In the genomic region with DNA sequence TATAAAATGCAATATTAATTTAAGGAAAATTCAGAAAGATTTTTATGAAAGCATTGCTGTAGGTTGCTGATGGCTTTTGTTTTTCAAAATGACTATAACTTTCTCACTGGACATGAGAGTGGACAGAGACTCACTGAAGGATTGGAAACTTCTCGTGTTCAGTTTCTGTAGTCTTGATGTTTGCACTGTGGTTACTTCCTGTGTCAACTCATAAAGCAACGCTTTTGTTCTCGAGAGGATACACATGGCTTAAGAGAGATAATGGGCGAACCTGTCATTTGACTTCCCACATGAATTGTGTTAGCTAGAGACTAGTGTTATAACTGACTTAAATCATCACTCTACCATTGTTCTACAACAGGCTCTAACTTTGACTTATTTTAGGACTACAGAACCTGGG, we compare ENCODE assay signal across 23 mouse cellular contexts. TPM values are rescaled to one million over a fixed set of nuclear protein-coding genes. Genes with fewer than 3 reads are reported as not detected.
DNase-seq lines count a peak whose midpoint lies in the region; ATAC-seq and TF ChIP-seq lines count a peak whose summit lies in the region.
"Had no signal": no experiment of that assay in that cellular context is flagged by ENCODE, and none has a peak within 500 bp of the region (broad histone marks: within the 10 kb centered on the region; RNA-seq: fewer than 3 reads in every experiment).

No protein-coding gene starts in this region.

- no peak for ATAC-seq in kidney, postnatal 0 days (replicated peaks; ENCODE audit: low FRiP score, low read depth)
- no peak for ATAC-seq in kidney, embryonic 15.5 days (replicated peaks; ENCODE audit: low FRiP score)
- ATAC-seq in megakaryocyte progenitor cell, adult 5-6 weeks (replicated peaks; ENCODE audit: poor library complexity): peak; percentile 57
- no peak for ATAC-seq in monocyte, adult 5-6 weeks (replicated peaks; ENCODE audit: insufficient number of reproducible peaks, low FRiP score, low TSS enrichment, poor library complexity, severe bottlenecking)
- ATAC-seq: forebrain, embryonic 13.5 days; forebrain, postnatal 0 days; intestine, embryonic 15.5 days had no signal

- DNase-seq in kidney, postnatal 0 days (ENCODE audit: low spot score): peak; percentile 19
- peak; percentile 82 for DNase-seq in MEL-GATA-1-ER (ENCODE audit: extremely low read depth, low read depth)
- no peak for DNase-seq in heart, embryonic 10.5 days (ENCODE audit: low spot score)
- DNase-seq in right cerebral cortex, postnatal 4 days: no peak
- DNase-seq: adrenal gland, postnatal 14 days; cerebellum, adult 11-12 months; cerebellum, adult 9-10 months; cerebellum, postnatal 25 days; forebrain, postnatal 0 days; gastrocnemius, postnatal 14 days; heart, postnatal 10 days; heart, postnatal 4 days had no signal

- no peaks in the 10 kb centered on the region for H3K9me3 ChIP-seq in kidney, postnatal 0 days (replicated peaks; ENCODE audit: low read length)
- no peaks in the 10 kb centered on the region for H3K9me3 ChIP-seq in kidney, embryonic 15.5 days (replicated peaks)
- no peaks in the 10 kb centered on the region for H3K9me3 ChIP-seq in heart, embryonic 10.5 days
- H3K9me3 ChIP-seq: embryonic facial prominence, embryonic 13.5 days; forebrain, embryonic 13.5 days; hindbrain, embryonic 13.5 days; intestine, embryonic 15.5 days had no signal

- H3K4me2 ChIP-seq in kidney, postnatal 0 days (ENCODE audit: low read length): no peak overlapping the region
- H3K4me2 ChIP-seq in kidney, embryonic 15.5 days: no peak overlapping the region
- H3K4me2 ChIP-seq: embryonic facial prominence, embryonic 13.5 days; forebrain, embryonic 13.5 days; hindbrain, embryonic 13.5 days; intestine, embryonic 15.5 days had no signal

- no peak overlapping the region for H3K4me3 ChIP-seq in kidney, postnatal 0 days (replicated peaks; ENCODE audit: low read depth, low read length)
- no peak overlapping the region for H3K4me3 ChIP-seq in kidney, embryonic 15.5 days (replicated peaks)
- H3K4me3 ChIP-seq in heart, embryonic 10.5 days: no peak overlapping the region
- H3K4me3 ChIP-seq: embryonic facial prominence, embryonic 13.5 days; forebrain, embryonic 13.5 days; hindbrain, embryonic 13.5 days; intestine, embryonic 15.5 days had no signal

- no peaks in the 10 kb centered on the region for H3K36me3 ChIP-seq in kidney, postnatal 0 days (ENCODE audit: insufficient read depth, low read length)
- H3K36me3 ChIP-seq in kidney, embryonic 15.5 days: no peaks in the 10 kb centered on the region
- H3K36me3 ChIP-seq in heart, embryonic 10.5 days: no peaks in the 10 kb centered on the region
- H3K36me3 ChIP-seq: embryonic facial prominence, embryonic 13.5 days; hindbrain, embryonic 13.5 days; intestine, embryonic 15.5 days had no signal

- no peak overlapping the region for H3K27ac ChIP-seq in kidney, postnatal 0 days
- H3K27ac ChIP-seq in kidney, embryonic 15.5 days: no peak overlapping the region
- H3K27ac ChIP-seq in heart, embryonic 10.5 days: no peak overlapping the region
- H3K27ac ChIP-seq: embryonic facial prominence, embryonic 13.5 days; forebrain, embryonic 13.5 days; hindbrain, embryonic 13.5 days; intestine, embryonic 15.5 days had no signal

- no peak for TF ChIP-seq CTCF in kidney, postnatal 0 days (IDR thresholded peaks at IDR 0.05; ENCODE audit: low read depth)

- no peaks in the 10 kb centered on the region for H3K4me1 ChIP-seq in kidney, postnatal 0 days (replicated peaks; ENCODE audit: insufficient read depth, low read length)
- H3K4me1 ChIP-seq in kidney, embryonic 15.5 days: no peaks in the 10 kb centered on the region
- H3K4me1 ChIP-seq in heart, embryonic 10.5 days: no peaks in the 10 kb centered on the region
- H3K4me1 ChIP-seq: embryonic facial prominence, embryonic 13.5 days; forebrain, embryonic 13.5 days; hindbrain, embryonic 13.5 days; intestine, embryonic 15.5 days had no signal

- no peaks in the 10 kb centered on the region for H3K27me3 ChIP-seq in kidney, postnatal 0 days (ENCODE audit: insufficient read depth, low read length)
- H3K27me3 ChIP-seq in kidney, embryonic 15.5 days: no peaks in the 10 kb centered on the region
- H3K27me3 ChIP-seq in heart, embryonic 10.5 days (ENCODE audit: insufficient read depth, poor library complexity, severe bottlenecking): no peaks in the 10 kb centered on the region
- H3K27me3 ChIP-seq: embryonic facial prominence, embryonic 13.5 days; forebrain, embryonic 13.5 days; hindbrain, embryonic 13.5 days; intestine, embryonic 15.5 days had no signal

- WGBS in kidney, postnatal 0 days: 56% methylated on average over 4 of the region's 4 CpGs
- WGBS in kidney, embryonic 15.5 days: 53% methylated on average over 4 of the region's 4 CpGs
- WGBS in heart, embryonic 10.5 days: 70% methylated on average over 4 of the region's 4 CpGs

- no peak overlapping the region for H3K9ac ChIP-seq in kidney, postnatal 0 days (ENCODE audit: low read depth, low read length)
- H3K9ac ChIP-seq in kidney, embryonic 15.5 days: no peak overlapping the region
- H3K9ac ChIP-seq: embryonic facial prominence, embryonic 13.5 days; forebrain, embryonic 13.5 days; forebrain, postnatal 0 days; hindbrain, embryonic 13.5 days; intestine, embryonic 15.5 days had no signal

RNA-seq across cellular contexts. Expression of a gene that starts 16.0 kb away (rescaled TPM):
- polyA plus RNA-seq in kidney, postnatal 0 days (2015; fragmentation: Nextera tagmentation; extraction: Ambion mirVana): not detected in 2 replicates
- polyA plus RNA-seq in kidney, embryonic 15.5 days (2015; fragmentation: Nextera tagmentation; extraction: Ambion mirVana): 0.18 and 0.31 TPM in 2 replicates
- not detected in 2 replicates for total RNA-seq in megakaryocyte progenitor cell, adult 5-6 weeks (2015)
- total RNA-seq in megakaryocyte progenitor cell, adult 5-6 weeks (2017): not detected in 2 replicates
- polyA plus RNA-seq in heart, embryonic 10.5 days (2016; fragmentation: Nextera tagmentation; extraction: Ambion mirVana): not detected in 2 replicates
- not detected in 3 replicates for total RNA-seq in monocyte, adult 5-6 weeks (2017)
- total RNA-seq: adrenal gland, postnatal 14 days; ES-E14; forebrain, postnatal 0 days; gastrocnemius, adult 18-20 months; gastrocnemius, postnatal 14 days; heart, postnatal 10 days; heart, postnatal 4 days had no signal
- polyA plus RNA-seq: forebrain, embryonic 13.5 days; forebrain, postnatal 0 days; gonadal fat pad, adult 2 months; heart, embryonic 14.5 days; hindbrain, embryonic 13.5 days; intestine, embryonic 15.5 days had no signal

RNA-seq across cellular contexts. Expression of a gene that starts 22.5 kb away (rescaled TPM):
- polyA plus RNA-seq in kidney, postnatal 0 days (2015; fragmentation: Nextera tagmentation; extraction: Ambion mirVana): not detected in 2 replicates
- polyA plus RNA-seq in kidney, embryonic 15.5 days (2015; fragmentation: Nextera tagmentation; extraction: Ambion mirVana): 0.39 TPM in 1 of 2 replicates, not detected in the other
- total RNA-seq in megakaryocyte progenitor cell, adult 5-6 weeks (2015): not detected in 2 replicates
- total RNA-seq in megakaryocyte progenitor cell, adult 5-6 weeks (2017): not detected in 2 replicates
- not detected in 2 replicates for polyA plus RNA-seq in heart, embryonic 10.5 days (2016; fragmentation: Nextera tagmentation; extraction: Ambion mirVana)
- not detected in 3 replicates for total RNA-seq in monocyte, adult 5-6 weeks (2017)
- total RNA-seq: adrenal gland, postnatal 14 days; ES-E14; forebrain, postnatal 0 days; gastrocnemius, postnatal 14 days; heart, postnatal 10 days; heart, postnatal 4 days had no signal
- polyA plus RNA-seq: forebrain, embryonic 13.5 days; forebrain, postnatal 0 days; gonadal fat pad, adult 2 months; heart, embryonic 14.5 days; hindbrain, embryonic 13.5 days had no signal

Comparison
In these comparisons a context has a peak if more than half of its experiments do, and no peak if none do; other contexts are left out.
1. DNase-seq: peak in kidney, postnatal 0 days (single experiment) and MEL-GATA-1-ER (single experiment); none in heart, embryonic 10.5 days (single experiment) and right cerebral cortex, postnatal 4 days (single experiment).